8 mouse cellular contexts compared by ENCODE assay signal in genomic region chr10:13861115-13861909, GRCm38 (mm10). TPM values are rescaled to one million over a fixed set of nuclear protein-coding genes. Genes with fewer than 3 reads are reported as not detected.
A peak's percentile ranks its signal among the peaks of the same experiment; 100 is the strongest.
DNase-seq lines count a peak whose midpoint lies in the region; ATAC-seq and TF ChIP-seq lines count a peak whose summit lies in the region.

No protein-coding gene starts in this region.

- no peaks in the 10 kb centered on the region for H3K27me3 ChIP-seq in forebrain, postnatal 0 days (ENCODE audit: insufficient read depth, low read length)
- H3K27me3 ChIP-seq in midbrain, embryonic 16.5 days (ENCODE audit: control insufficient read depth, insufficient read depth, low read depth, low read length), result no peaks in the 10 kb centered on the region

- peak overlapping the region; percentile 37 for H3K9ac ChIP-seq in forebrain, postnatal 0 days
- H3K9ac ChIP-seq in midbrain, embryonic 16.5 days (ENCODE audit: low read depth, low read length), result peak overlapping the region; percentile 52

- intact Hi-C loops in gastrocnemius, postnatal 14 days (cut with DNase I; ENCODE audit: low total_unique reads), result no loop called here
- intact Hi-C loops in left cerebral cortex, postnatal 14 days (cut with DNase I), result loop anchor here (10.0 kb wide), 1 partner anchor 297 kb away; no protein-coding TSS in a partner anchor

- no peaks in the 10 kb centered on the region for H3K9me3 ChIP-seq in forebrain, postnatal 0 days (ENCODE audit: low read length)
- no peaks in the 10 kb centered on the region for H3K9me3 ChIP-seq in midbrain, embryonic 16.5 days (replicated peaks; ENCODE audit: control insufficient read depth, low read length, poor library complexity, severe bottlenecking)

- 0 out of 2 replicates have a peak, but pooled peaks cover 4% of the 10 kb centered on the region for H3K4me1 ChIP-seq in forebrain, postnatal 0 days (ENCODE audit: insufficient read depth)
- H3K4me1 ChIP-seq in midbrain, embryonic 16.5 days (ENCODE audit: control insufficient read depth, insufficient read depth, low read length), result peaks cover 8% of the 10 kb centered on the region

- WGBS in forebrain, postnatal 0 days, result 16% methylated on average over 11 of the region's 11 CpGs
- WGBS in midbrain, embryonic 16.5 days, result 9% methylated on average over 11 of the region's 11 CpGs

- no peak for TF ChIP-seq CTCF in forebrain, postnatal 0 days (IDR thresholded peaks at IDR 0.05; ENCODE audit: low read depth)

- H3K36me3 ChIP-seq in forebrain, postnatal 0 days (ENCODE audit: insufficient read depth), result no peaks in the 10 kb centered on the region
- no peaks in the 10 kb centered on the region for H3K36me3 ChIP-seq in midbrain, embryonic 16.5 days (ENCODE audit: control insufficient read depth, insufficient read depth, low read length)

- H3K4me2 ChIP-seq in forebrain, postnatal 0 days (ENCODE audit: low read depth), result peak overlapping the region; percentile 35
- peak overlapping the region; percentile 51 for H3K4me2 ChIP-seq in midbrain, embryonic 16.5 days (ENCODE audit: low read length)

- peak overlapping the region; percentile 66 for H3K27ac ChIP-seq in forebrain, postnatal 0 days (ENCODE audit: low read depth, low read length)
- H3K27ac ChIP-seq in midbrain, embryonic 16.5 days (ENCODE audit: low read length), result peak overlapping the region; percentile 76

- DNase-seq in gastrocnemius, postnatal 25 days, result peak; percentile 18
- DNase-seq in gastrocnemius, postnatal 14 days, result no peak
- DNase-seq in forebrain, postnatal 0 days, result peak; percentile 65
- peak; percentile 17 for DNase-seq in kidney, adult 11 months
- DNase-seq in left cerebral cortex, postnatal 14 days (ENCODE audit: low spot score in 2 of 2), result peak; percentile 64 to 88
- no peak for DNase-seq in testis, postnatal 14 days (ENCODE audit: low spot score)
- DNase-seq in thymus, adult 18-20 months, result no peak

- H3K4me3 ChIP-seq in forebrain, postnatal 0 days (ENCODE audit: low read depth, low read length), result peak overlapping the region; percentile 12
- H3K4me3 ChIP-seq in midbrain, embryonic 16.5 days (ENCODE audit: low read depth, low read length), result peak overlapping the region; percentile 25; the same call in 1 of the 2 replicates

- peak; percentile 92 for ATAC-seq in forebrain, postnatal 0 days
- ATAC-seq in midbrain, embryonic 16.5 days, result peak; percentile 84

RNA-seq across cellular contexts. Expression of gene Aig1, which starts 7.5 kb away (rescaled TPM):
- 10 to 100 TPM; 19.5 to 22.7 TPM for total RNA-seq in gastrocnemius, postnatal 25 days (2021)
- total RNA-seq in gastrocnemius, postnatal 14 days (2021), result 10 to 100 TPM; 34.7 to 38.2 TPM
- 103 and 129 TPM in 2 replicates for total RNA-seq in forebrain, postnatal 0 days (2014; rRNA removed)
- 79.9 and 98.2 TPM in 2 replicates for polyA plus RNA-seq in forebrain, postnatal 0 days (2015; fragmentation: Nextera tagmentation; extraction: Ambion mirVana)
- 10 to 100 TPM; 68.6 to 77.5 TPM for total RNA-seq in left cerebral cortex, postnatal 14 days (2021)
- 89.9 and 96.1 TPM in 2 replicates for polyA plus RNA-seq in midbrain, embryonic 16.5 days (2015; fragmentation: Nextera tagmentation; extraction: Ambion mirVana)

Comparison
In these comparisons a context has a peak if more than half of its experiments do, and no peak if none do; other contexts are left out.
1. DNase-seq: peak in gastrocnemius, postnatal 25 days (single experiment), forebrain, postnatal 0 days (single experiment), kidney, adult 11 months (single experiment) and left cerebral cortex, postnatal 14 days (2 of 2); none in gastrocnemius, postnatal 14 days (single experiment), testis, postnatal 14 days (single experiment) and thymus, adult 18-20 months (0 of 2).